Mouse (Mus musculus): ENCODE data around the gene Phtf2. TPM values are rescaled to one million over a fixed set of nuclear protein-coding genes. Genes with fewer than 3 reads are reported as not detected.

Gene Phtf2
- polyA plus RNA-seq, 1 experiment, result 1.0 TPM

- Histone ChIP-seq H3K4me3 (replicated peaks) (no peak overlapping the region), H3K9me3 (no peaks in the 10 kb centered on the region), H3K27me3 (replicated peaks) (no peaks in the 10 kb centered on the region), H3K4me1 (peaks cover 37% of the 10 kb centered on the region), H3K36me3 (replicated peaks; ENCODE audit: low read length) (peaks cover 91% of the 10 kb centered on the region)
- no peak for TF ChIP-seq FLI1 (IDR thresholded peaks at IDR 0.05; ENCODE audit: low read length)
- no peak for TF ChIP-seq GATA1 (IDR thresholded peaks at IDR 0.05; ENCODE audit: borderline replicate concordance, low read length)
Observed at GRCm38 (mm10) chr5:20911741-20912140, 29.8 kb upstream of the Phtf2 start.

GRCm38 (mm10) chr5:20906191-20906590 is 24.3 kb upstream of the Phtf2 start:
- Histone ChIP-seq H3K9me3 (no peaks in the 10 kb centered on the region), H3K36me3 (replicated peaks; ENCODE audit: low read length) (peaks cover 90% of the 10 kb centered on the region), H3K4me3 (replicated peaks) (no peak overlapping the region), H3K27me3 (replicated peaks) (no peaks in the 10 kb centered on the region), H3K4me1 (peaks cover 35% of the 10 kb centered on the region)
- TF ChIP-seq GATA1 (IDR thresholded peaks at IDR 0.05; ENCODE audit: borderline replicate concordance, low read length), result no peak
- TF ChIP-seq FLI1 (IDR thresholded peaks at IDR 0.05; ENCODE audit: low read length), result no peak

GRCm38 (mm10) chr5:20905437-20905836 is 23.5 kb upstream of the Phtf2 start:
- Histone ChIP-seq H3K4me1 (peaks cover 35% of the 10 kb centered on the region), H3K36me3 (replicated peaks; ENCODE audit: low read length) (peaks cover 91% of the 10 kb centered on the region), H3K9me3 (no peaks in the 10 kb centered on the region), H3K4me3 (replicated peaks) (no peak overlapping the region), H3K27me3 (replicated peaks) (no peaks in the 10 kb centered on the region)
- TF ChIP-seq FLI1 (IDR thresholded peaks at IDR 0.05; ENCODE audit: low read length), result no peak
- TF ChIP-seq GATA1 (IDR thresholded peaks at IDR 0.05; ENCODE audit: borderline replicate concordance, low read length), result no peak

- Histone ChIP-seq H3K27me3 (replicated peaks) (no peaks in the 10 kb centered on the region), H3K36me3 (replicated peaks; ENCODE audit: low read length) (peaks cover 95% of the 10 kb centered on the region), H3K9me3 (no peaks in the 10 kb centered on the region), H3K4me3 (replicated peaks) (no peak overlapping the region), H3K4me1 (peaks cover 36% of the 10 kb centered on the region)
- TF ChIP-seq FLI1 (IDR thresholded peaks at IDR 0.05; ENCODE audit: low read length), result no peak
- TF ChIP-seq GATA1 (IDR thresholded peaks at IDR 0.05; ENCODE audit: borderline replicate concordance, low read length), result no peak
Observed at GRCm38 (mm10) chr5:20904647-20905046, 22.7 kb upstream of the Phtf2 start.

GRCm38 (mm10) chr5:20897446-20898167 is 15.7 kb upstream of the Phtf2 start:
- Histone ChIP-seq H3K9me3 (no peaks in the 10 kb centered on the region), H3K36me3 (replicated peaks; ENCODE audit: low read length) (peaks cover 95% of the 10 kb centered on the region), H3K27me3 (replicated peaks) (no peaks in the 10 kb centered on the region), H3K4me3 (replicated peaks) (no peak overlapping the region), H3K4me1 (peaks cover 41% of the 10 kb centered on the region)
- TF ChIP-seq GATA1 (IDR thresholded peaks at IDR 0.05; ENCODE audit: borderline replicate concordance, low read length) (no peak), FLI1 (IDR thresholded peaks at IDR 0.05; ENCODE audit: low read length) (no peak)

GRCm38 (mm10) chr5:20884036-20884620 is 2.2 kb upstream of the Phtf2 start:
- Histone ChIP-seq H3K4me1 (peaks cover 44% of the 10 kb centered on the region), H3K36me3 (replicated peaks; ENCODE audit: low read length) (peaks cover 39% of the 10 kb centered on the region), H3K9me3 (no peaks in the 10 kb centered on the region), H3K27me3 (replicated peaks) (no peaks in the 10 kb centered on the region), H3K4me3 (replicated peaks) (peak overlapping the region; percentile 96)
- TF ChIP-seq GATA1 (IDR thresholded peaks at IDR 0.05; ENCODE audit: borderline replicate concordance, low read length) (no peak), FLI1 (IDR thresholded peaks at IDR 0.05; ENCODE audit: low read length) (no peak)

- H3K9me3 ChIP-seq, result no peaks in the 10 kb centered on the region
- H3K27me3 ChIP-seq (replicated peaks), result no peaks in the 10 kb centered on the region
- H3K36me3 ChIP-seq (replicated peaks; ENCODE audit: low read length), result peaks cover 15% of the 10 kb centered on the region
- H3K4me1 ChIP-seq, result peaks cover 65% of the 10 kb centered on the region
- TF ChIP-seq FLI1 (IDR thresholded peaks at IDR 0.05; ENCODE audit: low read length) (no peak), GATA1 (IDR thresholded peaks at IDR 0.05; ENCODE audit: borderline replicate concordance, low read length) (no peak)
- peak overlapping the region; percentile 96 for H3K4me3 ChIP-seq (replicated peaks)
Observed at GRCm38 (mm10) chr5:20880797-20881775, 838 bp downstream of the Phtf2 start.

- Histone ChIP-seq H3K4me3 (replicated peaks) (peak overlapping the region; percentile 96), H3K27me3 (replicated peaks) (no peaks in the 10 kb centered on the region), H3K36me3 (replicated peaks; ENCODE audit: low read length) (peaks cover 11% of the 10 kb centered on the region), H3K4me1 (peaks cover 65% of the 10 kb centered on the region), H3K9me3 (no peaks in the 10 kb centered on the region)
- no peak for TF ChIP-seq FLI1 (IDR thresholded peaks at IDR 0.05; ENCODE audit: low read length)
- TF ChIP-seq GATA1 (IDR thresholded peaks at IDR 0.05; ENCODE audit: borderline replicate concordance, low read length), result no peak
Observed at GRCm38 (mm10) chr5:20880386-20880785, 1.5 kb downstream of the Phtf2 start.

- TF ChIP-seq GATA1 (IDR thresholded peaks at IDR 0.05; ENCODE audit: borderline replicate concordance, low read length) (no peak), FLI1 (IDR thresholded peaks at IDR 0.05; ENCODE audit: low read length) (no peak)
- Histone ChIP-seq H3K27me3 (replicated peaks) (no peaks in the 10 kb centered on the region), H3K36me3 (replicated peaks; ENCODE audit: low read length) (peaks cover 4% of the 10 kb centered on the region), H3K9me3 (no peaks in the 10 kb centered on the region), H3K4me1 (peaks cover 66% of the 10 kb centered on the region), H3K4me3 (replicated peaks) (no peak overlapping the region)
Observed at GRCm38 (mm10) chr5:20876934-20877426, 4.9 kb downstream of the Phtf2 start.

Measured in megakaryocyte, embryonic 14.5 days (primary cell).